Mouse (Mus musculus) neural tube, embryonic 14.5 days (tissue): ENCODE measurements at regions not wholly inside any gene's neighbourhood (a gene's known extent, or its start where the extent isn't known, plus 50 kb on each side); places are given as distances from the start of the nearest gene placed in this dataset.

Experiments
- ATAC-seq: fragments of 200-750 bp; cut with Nextera tagmentation; 2 replicates; pipeline ENCODE4 v1.8.0; 2017; ENCODE audit warnings: low read depth, mild to moderate bottlenecking, moderate TSS enrichment, moderate library complexity
- H3K27ac ChIP-seq: fragments of 300-500 bp; sonication (generic); 2 replicates; pipeline ENCODE4 v1.5.1; 2014; ENCODE audit warnings: low read depth, mild to moderate bottlenecking, control low read depth, low read length, moderate library complexity, mixed read lengths
- H3K27me3 ChIP-seq: fragments of 300-500 bp; sonication (generic); 2 replicates; pipeline ENCODE4 v1.6.1; 2014; ENCODE audit warnings: low read length; ENCODE audit not compliant: control insufficient read depth, insufficient read depth
- H3K36me3 ChIP-seq: fragments of 300-500 bp; sonication (generic); 2 replicates; pipeline ENCODE4 v1.6.1; 2014; ENCODE audit warnings: low read length, mixed read lengths; ENCODE audit not compliant: control insufficient read depth, insufficient read depth
- H3K4me1 ChIP-seq: fragments of 300-500 bp; sonication (generic); 2 replicates; pipeline ENCODE4 v1.6.1; 2014; ENCODE audit warnings: low read length; ENCODE audit not compliant: control insufficient read depth, insufficient read depth
- H3K4me2 ChIP-seq: fragments of 300-500 bp; sonication (generic); 2 replicates; pipeline ENCODE4 v1.6.1; 2014; ENCODE audit warnings: mild to moderate bottlenecking, low read depth, low read length, control low read depth
- H3K4me3 ChIP-seq: fragments of 300-500 bp; sonication (generic); 2 replicates; pipeline ENCODE4 v1.5.1; 2014; ENCODE audit warnings: low read depth, low read length, control low read depth, mixed read lengths
- H3K9ac ChIP-seq: fragments of 300-500 bp; sonication (generic); replicated peaks from 2 replicates; pipeline ENCODE4 v1.6.1; 2014; ENCODE audit warnings: low read depth, mild to moderate bottlenecking, control low read depth, low read length, mixed read lengths
- H3K9me3 ChIP-seq: fragments of 300-500 bp; sonication (generic); 2 replicates; pipeline ENCODE4 v1.6.1; 2016; ENCODE audit warnings: low read length; ENCODE audit not compliant: control insufficient read depth
- WGBS: fragments of 180-500 bp; shearing (Covaris S2); extraction: QIAGEN DNeasy Blood & Tissue Kit; methylation state at CpG from one replicate; pipeline ENCODE4 v1.1.7; 2014; 5-methylcytosine and 5-hydroxymethylcytosine counted together

GRCm38 (mm10) chr10:96350692-96351091 is 214.3 kb downstream of the Gm5426 start:
- Histone ChIP-seq H3K4me2 (no peak overlapping the region), H3K9ac (no peak overlapping the region), H3K36me3 (no peaks in the 10 kb centered on the region), H3K9me3 (no peaks in the 10 kb centered on the region), H3K27ac (no peak overlapping the region), H3K27me3 (no peaks in the 10 kb centered on the region), H3K4me3 (no peak overlapping the region), H3K4me1 (no peaks in the 10 kb centered on the region)
- no peak for ATAC-seq
- WGBS, result 79% methylated on average over 4 of the region's 4 CpGs

- Histone ChIP-seq H3K27ac (no peak overlapping the region), H3K36me3 (no peaks in the 10 kb centered on the region), H3K4me3 (no peak overlapping the region), H3K4me2 (no peak overlapping the region), H3K27me3 (no peaks in the 10 kb centered on the region), H3K9me3 (no peaks in the 10 kb centered on the region), H3K9ac (no peak overlapping the region), H3K4me1 (no peaks in the 10 kb centered on the region)
- WGBS, result 87% methylated on average over 7 of the region's 7 CpGs
- no peak for ATAC-seq
Measured at GRCm38 (mm10) chr10:96351320-96351719, 214.9 kb downstream of the Gm5426 start.

- Histone ChIP-seq H3K4me1 (no peaks in the 10 kb centered on the region), H3K4me3 (no peak overlapping the region), H3K9me3 (no peaks in the 10 kb centered on the region), H3K27me3 (no peaks in the 10 kb centered on the region), H3K9ac (no peak overlapping the region), H3K36me3 (no peaks in the 10 kb centered on the region), H3K27ac (no peak overlapping the region), H3K4me2 (no peak overlapping the region)
- WGBS, result 89% methylated on average over 1 of the region's 1 CpGs
- ATAC-seq, result no peak
Measured at GRCm38 (mm10) chr10:96356980-96357624, 220.7 kb downstream of the Gm5426 start.

GRCm38 (mm10) chr10:96357632-96358031 is 221.2 kb downstream of the Gm5426 start:
- H3K9me3 ChIP-seq, result no peaks in the 10 kb centered on the region
- WGBS, result 91% methylated on average over 5 of the region's 5 CpGs
- no peak for ATAC-seq
- H3K4me1 ChIP-seq, result no peaks in the 10 kb centered on the region
- H3K9ac ChIP-seq, result no peak overlapping the region
- H3K4me3 ChIP-seq, result no peak overlapping the region
- H3K36me3 ChIP-seq, result no peaks in the 10 kb centered on the region
- no peaks in the 10 kb centered on the region for H3K27me3 ChIP-seq
- no peak overlapping the region for H3K4me2 ChIP-seq
- H3K27ac ChIP-seq, result no peak overlapping the region

- no peak overlapping the region for H3K9ac ChIP-seq
- no peaks in the 10 kb centered on the region for H3K9me3 ChIP-seq
- no peaks in the 10 kb centered on the region for H3K27me3 ChIP-seq
- no peak overlapping the region for H3K4me3 ChIP-seq
- H3K4me1 ChIP-seq, result no peaks in the 10 kb centered on the region
- no peak for ATAC-seq
- H3K36me3 ChIP-seq, result no peaks in the 10 kb centered on the region
- 81% methylated on average over 2 of the region's 2 CpGs for WGBS
- no peak overlapping the region for H3K27ac ChIP-seq
- H3K4me2 ChIP-seq, result no peak overlapping the region
Measured at GRCm38 (mm10) chr10:96358984-96359383, 222.6 kb downstream of the Gm5426 start.

GRCm38 (mm10) chr10:96362211-96362610 is 225.8 kb downstream of the Gm5426 start:
- WGBS, result 43% methylated on average over 3 of the region's 3 CpGs
- no peaks in the 10 kb centered on the region for H3K9me3 ChIP-seq

GRCm38 (mm10) chr10:96363867-96364266 is 227.5 kb downstream of the Gm5426 start:
- no peaks in the 10 kb centered on the region for H3K9me3 ChIP-seq
- H3K27ac ChIP-seq, result no peak overlapping the region
- no peaks in the 10 kb centered on the region for H3K27me3 ChIP-seq
- 87% methylated on average over 4 of the region's 4 CpGs for WGBS
- no peaks in the 10 kb centered on the region for H3K4me1 ChIP-seq
- H3K36me3 ChIP-seq, result no peaks in the 10 kb centered on the region
- no peak overlapping the region for H3K4me2 ChIP-seq
- no peak overlapping the region for H3K9ac ChIP-seq
- H3K4me3 ChIP-seq, result no peak overlapping the region
- ATAC-seq, result no peak

More at GRCm38 (mm10) chr10:96362211-96362610, 225.8 kb downstream of the Gm5426 start:
- no peaks in the 10 kb centered on the region for H3K36me3 ChIP-seq
- no peak overlapping the region for H3K27ac ChIP-seq
- H3K27me3 ChIP-seq, result no peaks in the 10 kb centered on the region
- no peaks in the 10 kb centered on the region for H3K4me1 ChIP-seq
- H3K9ac ChIP-seq, result no peak overlapping the region
- no peak overlapping the region for H3K4me2 ChIP-seq
- ATAC-seq, result no peak
- H3K4me3 ChIP-seq, result no peak overlapping the region

GRCm38 (mm10) chr10:96365101-96365500 is 228.7 kb downstream of the Gm5426 start:
- no peaks in the 10 kb centered on the region for H3K9me3 ChIP-seq
- H3K4me3 ChIP-seq, result no peak overlapping the region
- ATAC-seq, result no peak
- no peak overlapping the region for H3K4me2 ChIP-seq
- H3K36me3 ChIP-seq, result no peaks in the 10 kb centered on the region
- no peaks in the 10 kb centered on the region for H3K27me3 ChIP-seq
- H3K9ac ChIP-seq, result no peak overlapping the region
- 72% methylated on average over 3 of the region's 3 CpGs for WGBS
- no peak overlapping the region for H3K27ac ChIP-seq
- H3K4me1 ChIP-seq, result no peaks in the 10 kb centered on the region

GRCm38 (mm10) chr10:96366871-96367270 is 230.5 kb downstream of the Gm5426 start:
- Histone ChIP-seq H3K27me3 (no peaks in the 10 kb centered on the region), H3K36me3 (no peaks in the 10 kb centered on the region), H3K4me3 (no peak overlapping the region), H3K9ac (no peak overlapping the region), H3K4me2 (no peak overlapping the region), H3K4me1 (no peaks in the 10 kb centered on the region), H3K9me3 (no peaks in the 10 kb centered on the region), H3K27ac (no peak overlapping the region)
- ATAC-seq, result no peak
- WGBS, result 92% methylated on average over 2 of the region's 2 CpGs
